Mouse (Mus musculus) thymus, adult 18-20 months (tissue): ENCODE measurements around the gene Rec114.
A peak's percentile ranks its signal among the peaks of the same experiment; 100 is the strongest.

Experiments used
- DNase-seq, 2 experiments: peaks; one replicate each; pipeline ENCODE4 v3.0.0; 2022; ENCODE audit warnings: mixed read lengths in 2 of 2

The Rec114 gene

DNA sequence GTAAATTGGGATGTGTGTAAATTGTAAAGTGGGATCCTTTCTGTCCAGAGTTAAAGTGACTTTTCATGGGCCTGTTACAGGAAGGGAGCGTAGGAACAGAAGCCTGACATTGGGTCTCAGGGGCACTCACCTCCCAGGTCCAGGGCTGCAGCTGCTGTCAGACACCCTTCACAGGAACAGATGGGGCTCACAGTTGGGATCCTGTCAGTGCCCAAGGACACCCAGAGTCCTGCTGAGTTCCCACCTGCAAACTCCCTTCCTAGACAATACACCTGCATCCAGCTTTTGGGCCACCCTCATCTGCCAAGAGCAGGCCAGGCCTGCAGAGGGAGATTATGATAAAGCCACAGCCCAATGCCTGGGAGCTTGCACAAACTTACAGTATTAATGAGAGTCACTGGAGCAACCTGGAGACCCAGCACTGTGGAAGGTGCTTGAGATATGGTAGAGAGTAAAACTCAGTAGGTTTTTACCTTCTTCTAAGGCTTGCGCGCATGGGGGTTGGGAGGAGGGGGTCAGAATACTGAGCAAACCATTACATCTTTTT, at the start of gene Rec114:
Gene Rec114, minus strand, starts transcription at position 263 of the 547 bp plus-strand sequence.
- DNase-seq, result no peak

DNA sequence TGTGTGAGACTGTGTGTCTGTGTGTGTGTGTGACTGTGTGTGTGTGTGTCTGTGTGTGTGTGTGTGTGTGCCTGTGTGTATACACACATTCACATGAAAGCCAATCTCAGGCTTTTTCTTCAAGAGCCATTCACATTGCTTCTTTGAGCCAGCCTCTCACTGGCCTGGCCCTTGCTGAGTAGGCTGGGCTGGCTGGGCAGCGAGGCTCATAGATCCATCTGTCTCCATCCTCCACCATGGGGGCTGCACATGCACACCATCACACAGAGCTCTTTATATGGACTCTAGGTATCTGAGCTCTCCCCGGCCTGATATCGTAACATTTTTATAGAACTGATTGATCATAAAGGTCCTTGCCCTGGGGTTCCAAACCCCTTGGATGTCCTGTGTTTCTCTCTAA, 45.7 kb upstream of the Rec114 start:
- no peak for DNase-seq

DNA sequence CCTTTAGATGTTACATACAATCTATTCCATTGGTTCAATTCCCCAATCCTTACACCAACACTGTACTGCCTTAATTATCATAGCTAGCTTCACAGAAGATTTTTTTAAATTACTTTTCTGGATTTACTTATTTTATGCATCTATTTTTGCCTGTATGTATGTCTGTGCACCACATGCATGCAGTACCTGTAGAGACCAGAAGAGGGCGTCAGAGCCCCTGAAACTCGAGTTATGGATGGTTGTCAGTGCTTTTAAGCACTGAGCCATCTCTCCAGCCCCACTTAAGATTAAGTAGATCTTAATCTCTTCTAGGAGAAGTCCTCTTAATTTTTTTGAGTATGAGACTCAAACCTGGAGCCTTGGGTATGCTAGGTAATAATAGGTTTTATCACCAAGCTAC, 31.6 kb upstream of the Rec114 start:
- DNase-seq, result no peak

DNA sequence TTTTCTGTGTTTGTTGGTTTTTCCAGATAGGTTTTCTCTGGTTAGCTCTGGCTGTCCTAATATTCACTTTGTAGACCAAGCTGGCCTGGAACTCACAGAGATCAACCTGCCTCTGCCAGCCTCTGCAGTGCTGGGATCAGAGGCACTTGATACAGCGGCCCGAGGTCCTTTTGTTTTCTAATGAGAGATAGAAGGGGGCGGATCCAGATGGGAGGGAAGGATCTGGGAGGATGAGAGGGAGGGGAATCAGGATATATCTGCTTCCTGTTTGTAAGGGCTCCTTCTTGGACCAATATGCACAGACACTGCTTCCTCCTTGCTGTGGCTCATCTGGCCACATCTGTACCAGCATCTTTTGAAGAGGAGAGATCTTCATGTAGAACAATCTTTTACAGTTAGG, 31.0 kb upstream of the Rec114 start:
- DNase-seq, result no peak

DNA sequence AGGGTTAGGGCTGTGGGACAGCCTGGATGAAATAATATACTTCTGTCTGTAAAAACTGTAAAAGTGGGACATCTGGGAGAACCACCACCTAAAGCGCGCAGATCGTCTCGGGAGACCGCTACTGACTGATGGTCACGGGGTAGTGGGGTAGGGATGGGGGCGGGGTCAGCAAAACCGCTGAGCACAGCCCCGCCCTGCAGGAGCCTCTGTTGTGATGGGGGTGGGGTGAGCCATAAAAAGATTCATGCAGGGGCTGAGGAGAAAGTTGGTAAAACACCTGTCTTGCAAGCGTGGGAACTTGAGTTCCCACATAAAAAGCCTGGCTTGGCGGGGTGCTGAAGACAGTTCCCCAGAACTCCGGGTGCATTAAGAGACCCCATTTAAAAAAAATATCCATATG, 26.2 kb upstream of the Rec114 start:
- DNase-seq, result peak; percentile 30 to 66

DNA sequence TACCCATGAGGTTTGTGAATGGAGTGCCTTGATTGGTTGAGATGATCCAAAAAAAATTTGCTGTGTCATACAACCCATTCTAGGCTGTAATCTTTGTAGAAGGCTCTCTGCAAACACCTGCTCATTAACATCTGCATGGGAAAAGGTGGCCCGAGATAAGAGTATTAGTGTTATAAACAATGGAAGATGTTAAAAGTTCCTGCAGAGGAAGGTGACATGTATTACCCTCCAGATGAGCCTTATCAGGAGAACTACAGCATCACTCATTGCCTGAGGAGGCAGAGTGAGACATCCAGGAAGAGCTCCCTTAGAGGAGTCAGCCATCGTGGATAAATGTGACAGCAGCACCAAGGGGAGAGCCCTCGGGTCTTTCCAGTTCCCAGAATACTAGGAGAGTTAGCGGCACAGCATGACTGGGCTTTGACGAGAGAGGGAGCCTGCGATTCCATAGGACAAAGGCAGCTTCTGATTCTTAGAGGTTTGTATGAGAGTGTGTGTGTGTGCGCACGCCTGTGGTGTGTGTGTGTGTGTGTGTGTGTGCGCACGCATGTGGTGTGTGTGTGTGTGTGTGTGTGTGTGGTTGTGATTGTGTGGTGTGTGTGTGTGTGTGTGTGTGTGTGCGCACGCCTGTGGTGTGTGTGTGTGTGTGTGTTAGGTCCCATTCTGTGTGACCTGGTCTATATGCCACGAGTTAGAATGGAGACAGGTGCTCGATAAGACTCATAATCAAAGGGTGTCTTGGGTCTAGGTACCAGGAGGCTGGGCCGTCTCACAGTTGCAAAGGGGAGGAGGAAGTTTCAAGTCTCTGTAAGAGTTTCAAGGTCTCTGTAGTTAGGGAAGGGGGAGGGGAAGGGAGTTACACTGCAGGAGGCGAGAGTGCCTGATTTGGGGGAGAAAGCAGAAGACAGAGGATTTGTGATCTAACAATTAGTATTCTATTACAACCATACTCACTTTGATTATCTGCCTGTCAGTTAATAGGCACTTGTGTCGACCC, 23.5 kb upstream of the Rec114 start:
- peak in 1 of 2 experiments; percentile 22 for DNase-seq

DNA sequence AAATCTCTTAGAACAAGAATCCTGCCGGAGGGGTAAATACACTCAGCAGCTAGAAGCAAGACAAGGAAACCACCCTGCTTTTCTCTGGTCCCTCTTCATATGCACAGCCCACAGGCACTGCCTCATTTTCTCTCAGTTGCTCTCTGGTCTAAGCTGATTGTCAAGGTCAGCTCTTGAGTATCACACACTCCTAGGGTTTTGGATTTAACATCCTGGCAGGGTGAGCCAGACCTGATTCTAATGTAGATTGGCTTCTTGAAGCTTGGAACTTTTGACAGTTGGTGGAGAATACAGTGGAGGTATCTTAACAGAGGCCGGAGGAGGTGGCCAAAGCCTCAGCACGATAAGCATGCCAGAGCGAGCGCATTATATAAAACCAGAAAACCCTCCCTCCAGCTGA, 20.6 kb upstream of the Rec114 start:
- DNase-seq, result no peak

DNA sequence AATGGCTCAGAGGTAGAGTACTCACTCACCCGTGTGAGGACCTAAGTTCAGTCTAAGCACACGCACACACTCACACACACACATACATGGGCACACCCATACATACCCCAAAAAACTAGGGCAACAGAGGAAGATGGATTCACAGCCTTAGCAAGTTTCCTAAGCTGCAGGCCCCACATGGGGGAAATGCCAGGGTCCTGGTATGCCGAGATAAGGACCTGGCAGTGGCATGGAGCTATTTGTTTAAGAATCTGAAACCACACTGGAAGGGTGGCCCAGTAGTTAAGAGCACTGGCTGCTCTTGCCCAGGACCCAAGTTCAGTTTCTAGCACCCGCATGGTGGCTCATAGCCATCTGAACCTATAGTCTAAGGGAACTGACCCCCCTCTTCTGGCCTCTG, 19.4 kb upstream of the Rec114 start:
- DNase-seq, result no peak

DNA sequence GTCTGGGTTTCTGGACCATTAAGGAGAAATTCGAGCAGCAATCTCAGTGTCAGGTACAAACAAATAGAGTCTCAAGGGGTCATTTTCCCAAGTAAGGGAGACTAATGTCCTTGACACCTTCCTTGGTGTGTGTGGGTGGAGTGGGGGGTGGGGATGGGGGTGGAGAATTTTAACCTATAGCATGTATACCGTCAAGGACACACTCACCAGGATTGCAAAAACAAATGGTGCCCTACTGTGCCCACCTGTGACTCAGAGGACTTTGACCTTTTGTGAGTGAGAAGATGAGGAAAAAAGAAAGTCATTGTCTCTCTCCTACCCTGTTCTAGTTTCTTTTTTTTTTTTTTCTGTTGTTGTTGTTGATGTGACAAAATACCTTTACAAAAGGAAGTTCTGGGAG, 18.3 kb upstream of the Rec114 start:
- DNase-seq, result no peak

DNA sequence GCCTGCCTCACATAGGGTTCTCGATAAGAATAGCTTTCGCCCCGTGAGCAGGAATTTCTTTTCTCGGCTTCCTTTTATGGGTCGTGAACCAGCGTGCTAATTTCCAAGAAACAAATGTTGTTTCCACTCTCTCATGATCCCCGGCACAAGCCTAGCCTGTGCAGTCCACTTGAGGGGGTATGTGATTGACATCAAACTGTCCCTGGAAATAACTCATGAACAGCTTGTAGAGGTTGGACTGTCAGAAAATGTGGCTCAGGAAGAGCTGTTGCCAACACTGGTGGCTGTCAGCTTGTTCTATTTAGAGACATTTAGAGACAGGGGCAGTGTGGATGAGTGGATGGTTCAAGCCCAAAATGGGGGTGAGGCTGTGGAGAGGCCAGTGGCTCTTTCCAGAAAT, 15.0 kb upstream of the Rec114 start:
- no peak for DNase-seq

DNA sequence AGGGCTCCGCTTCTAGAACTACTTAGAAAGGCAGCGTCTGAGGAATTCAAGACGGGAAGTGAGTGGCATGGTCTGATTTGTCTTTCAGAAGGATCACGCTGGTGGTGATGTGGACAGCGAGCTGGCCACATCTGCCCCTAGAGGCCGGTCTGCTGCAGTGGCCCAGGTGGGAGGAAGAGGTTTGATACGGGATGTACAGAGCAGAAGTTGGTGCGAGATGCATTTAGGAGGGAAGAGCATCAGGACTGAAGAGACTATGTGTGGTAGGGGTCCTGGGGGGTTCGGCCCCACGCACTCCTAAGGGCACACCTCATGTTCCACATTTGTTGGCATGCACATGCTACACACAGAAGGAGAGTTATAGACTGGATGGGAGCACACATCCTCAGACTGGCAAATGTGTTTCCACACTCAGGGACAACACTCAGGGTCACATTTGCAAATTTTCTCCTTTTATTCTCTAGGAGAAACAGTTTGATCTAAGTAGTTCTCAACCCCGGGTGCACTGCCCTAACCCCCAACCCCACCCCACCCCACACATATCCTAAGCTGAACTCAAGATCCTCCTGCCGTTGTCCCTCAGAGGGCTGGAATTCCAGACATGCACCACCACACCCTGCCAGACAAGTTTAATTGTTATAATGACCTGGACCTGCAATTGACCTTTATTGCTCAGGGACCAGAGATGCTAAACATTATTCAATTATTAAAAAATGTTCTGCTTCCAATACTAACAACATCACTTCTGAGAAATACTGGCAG, 12.8 kb upstream of the Rec114 start:
- DNase-seq, result no peak

DNA sequence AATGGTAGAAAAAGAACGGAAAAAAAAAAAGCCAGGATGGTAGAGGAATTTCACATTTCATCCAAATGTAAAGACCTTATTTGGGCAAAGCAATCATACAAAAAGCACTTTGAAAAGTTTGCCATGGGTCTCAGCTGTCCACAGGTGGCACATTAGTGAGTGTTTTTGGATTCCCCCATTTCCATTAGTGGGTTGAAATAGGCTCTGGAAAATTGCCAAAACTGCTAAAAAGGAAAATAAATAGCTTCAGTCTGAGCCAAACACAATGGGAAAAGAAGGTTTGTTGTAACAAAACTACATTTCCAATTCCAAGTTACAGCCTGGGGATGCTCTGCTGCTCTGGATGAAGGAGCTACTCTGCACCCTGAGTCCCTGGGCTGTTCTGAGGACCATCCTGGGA, 9.8 kb upstream of the Rec114 start:
- DNase-seq, result no peak

DNA sequence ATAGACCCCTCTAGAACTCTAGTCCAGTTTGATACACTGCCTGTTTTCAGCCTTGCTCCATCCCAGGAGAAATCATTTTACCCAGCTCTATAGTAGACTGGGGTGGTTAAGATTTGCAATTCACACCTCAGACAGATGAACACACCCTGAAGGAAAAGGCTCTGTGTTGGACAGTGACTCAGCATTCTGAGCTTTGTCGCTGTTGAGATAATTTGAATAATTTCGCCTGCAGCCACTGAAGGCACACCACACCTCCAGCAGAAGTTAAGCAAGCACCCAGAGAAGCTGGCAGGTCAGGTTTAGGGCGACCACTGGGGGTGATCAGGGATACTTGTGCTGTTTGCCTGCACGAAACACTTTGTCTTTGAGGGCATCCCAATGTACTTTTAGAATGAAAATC, 4.4 kb upstream of the Rec114 start:
- DNase-seq, result no peak

DNA sequence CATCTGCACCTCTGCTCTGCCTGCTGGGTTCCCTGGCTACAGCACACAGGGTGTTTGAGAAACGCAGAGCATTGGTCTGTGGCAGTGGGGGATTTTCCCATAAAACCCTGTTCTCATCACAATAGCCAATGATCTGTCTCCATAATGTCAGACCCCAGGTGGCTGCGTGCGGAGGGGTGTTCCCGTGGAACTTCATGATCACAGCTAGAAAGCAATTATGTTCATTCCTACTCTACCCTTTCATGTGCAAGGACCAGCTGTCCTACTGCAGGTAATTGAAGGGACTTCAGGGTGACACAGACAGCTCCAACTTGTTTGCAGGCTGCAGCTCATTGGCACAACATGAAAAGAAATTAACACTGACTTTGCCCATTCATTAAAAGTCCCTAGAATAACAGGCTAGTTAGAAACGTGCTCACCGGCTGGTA, 3.6 kb upstream of the Rec114 start:
- no peak for DNase-seq

DNA sequence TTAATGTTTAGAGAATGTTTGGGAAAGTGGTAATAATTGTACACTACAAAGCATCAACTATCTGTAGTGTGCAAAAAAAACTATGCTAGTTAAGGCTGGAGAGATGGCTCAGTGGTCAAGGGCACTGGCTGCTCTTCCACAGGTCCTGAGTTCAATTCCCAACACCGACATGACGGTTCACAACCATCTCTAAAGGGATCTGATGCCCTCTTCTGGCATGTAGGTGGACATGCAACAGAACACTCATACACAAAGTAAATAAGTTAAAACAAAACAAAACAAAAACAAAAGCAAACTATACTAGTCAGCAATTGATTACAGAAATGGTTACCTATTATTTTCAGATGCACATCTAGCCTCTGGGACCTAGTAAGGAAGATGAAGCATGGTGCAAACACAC, 1.1 kb downstream of the Rec114 start:
- no peak for DNase-seq

DNA sequence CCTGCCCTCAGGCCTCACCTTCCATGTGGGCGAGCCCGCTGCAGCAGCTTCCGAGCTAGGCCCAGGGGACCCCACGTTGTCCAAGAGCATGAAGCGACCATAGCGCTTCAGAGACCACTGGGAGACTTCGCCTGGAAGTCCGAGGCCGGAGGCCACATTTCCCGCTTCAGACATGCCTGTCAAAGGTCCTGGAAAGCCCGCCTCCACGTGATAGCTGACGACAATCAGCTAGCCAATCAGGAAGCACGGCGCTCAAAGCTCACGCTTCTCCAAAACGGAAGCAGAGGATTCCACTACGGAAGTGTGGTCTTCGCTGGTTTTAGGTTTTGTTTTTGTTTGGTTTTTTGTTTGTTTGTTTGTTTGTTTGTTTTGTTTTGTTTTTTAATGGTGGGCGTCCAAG, 2.4 kb downstream of the Rec114 start:
- no peak for DNase-seq

DNA sequence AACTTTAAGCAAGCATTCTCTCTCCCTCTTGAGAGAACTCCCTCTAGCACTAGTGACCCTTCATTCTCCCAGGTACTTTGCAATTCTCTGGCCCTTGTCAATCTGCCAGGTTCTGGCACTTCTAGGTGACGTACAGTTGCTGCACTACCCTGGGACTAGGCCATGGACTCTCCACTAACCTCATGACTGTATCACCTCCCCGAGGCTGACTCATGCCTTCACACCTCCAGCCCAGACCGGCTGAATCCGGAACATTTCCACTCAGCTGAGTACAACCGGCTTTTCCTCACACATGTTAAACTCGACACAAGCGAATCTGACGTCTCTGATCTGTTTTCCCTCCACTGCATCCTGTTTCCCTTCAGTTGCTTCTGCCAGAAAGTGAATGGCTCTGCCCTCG, 4.0 kb downstream of the Rec114 start:
- no peak for DNase-seq

DNA sequence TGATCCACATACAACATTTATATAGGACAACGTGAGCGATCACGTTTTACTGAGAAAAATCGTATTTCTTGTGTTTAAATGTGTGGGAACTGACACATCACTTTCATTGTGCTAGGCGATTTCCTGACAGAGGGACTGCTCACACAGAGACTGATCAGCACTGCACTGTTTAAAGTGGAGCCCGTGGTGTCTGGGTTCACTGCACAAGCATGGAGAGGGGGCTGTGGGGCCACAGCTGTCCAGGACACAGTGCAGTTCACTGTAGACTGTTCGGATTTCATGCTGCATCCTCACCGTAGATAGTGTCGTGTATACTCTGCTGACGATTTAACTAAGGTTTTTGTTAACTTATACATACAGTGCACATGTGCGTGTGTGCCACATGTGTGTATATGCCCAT, 20.6 kb downstream of the Rec114 start:
- no peak for DNase-seq

DNA sequence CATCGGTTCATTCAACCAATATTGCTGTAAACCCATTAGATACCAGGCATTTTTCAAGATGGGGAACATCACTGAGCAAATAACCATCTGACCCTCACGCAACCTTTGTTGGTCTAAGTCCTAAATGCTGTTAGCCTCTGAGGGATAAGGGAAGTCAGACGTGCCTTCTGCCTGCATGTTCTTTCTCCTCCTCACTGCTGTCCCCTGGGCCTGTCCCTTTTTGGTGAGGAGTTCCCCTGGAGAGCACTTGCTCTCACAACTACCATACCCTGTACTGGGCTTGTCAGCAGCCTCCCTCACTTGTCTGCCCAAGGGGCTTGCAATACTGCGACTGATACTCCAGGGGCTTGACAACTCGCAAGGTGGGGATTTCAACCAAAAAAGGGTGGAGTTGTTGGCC, 21.6 kb downstream of the Rec114 start:
- no peak for DNase-seq

DNA sequence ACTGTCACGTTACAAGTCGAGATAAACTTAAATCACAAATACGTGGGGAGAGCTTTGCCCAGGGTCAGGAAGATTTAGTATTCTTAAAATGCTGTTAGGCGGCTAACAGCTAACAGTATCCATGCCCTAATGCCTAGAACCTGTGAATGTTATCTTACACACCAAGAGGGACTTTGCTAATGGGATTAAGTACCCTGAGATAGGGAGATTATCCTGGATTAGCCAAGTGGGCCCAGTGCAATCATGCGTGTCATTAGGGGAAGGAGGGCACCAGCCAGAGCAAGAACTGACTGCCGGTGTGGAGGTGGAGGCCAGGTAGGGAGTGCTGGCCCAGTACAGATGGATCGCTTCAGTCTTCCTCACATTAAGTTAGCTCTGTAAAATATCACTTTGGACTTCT, 22.7 kb downstream of the Rec114 start:
- no peak for DNase-seq

DNA sequence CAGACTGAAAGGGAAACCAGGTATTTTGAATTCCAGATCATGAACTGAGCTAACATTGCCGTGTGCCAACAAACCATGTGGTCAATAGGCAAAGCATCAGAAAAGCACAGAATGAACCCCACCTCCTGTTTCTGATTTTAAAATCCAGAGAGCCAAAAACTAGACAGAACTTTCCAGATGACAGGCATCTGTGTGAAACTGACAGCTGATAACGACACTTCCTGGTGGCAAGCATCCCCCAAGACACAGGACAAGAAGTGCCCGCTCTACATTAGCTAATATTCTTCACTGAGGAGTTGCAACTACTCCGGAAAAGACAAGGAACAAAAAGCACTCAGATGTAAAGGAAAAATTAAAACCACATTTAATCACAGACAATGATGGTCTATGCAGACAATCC, 23.6 kb downstream of the Rec114 start:
- DNase-seq, result no peak

DNA sequence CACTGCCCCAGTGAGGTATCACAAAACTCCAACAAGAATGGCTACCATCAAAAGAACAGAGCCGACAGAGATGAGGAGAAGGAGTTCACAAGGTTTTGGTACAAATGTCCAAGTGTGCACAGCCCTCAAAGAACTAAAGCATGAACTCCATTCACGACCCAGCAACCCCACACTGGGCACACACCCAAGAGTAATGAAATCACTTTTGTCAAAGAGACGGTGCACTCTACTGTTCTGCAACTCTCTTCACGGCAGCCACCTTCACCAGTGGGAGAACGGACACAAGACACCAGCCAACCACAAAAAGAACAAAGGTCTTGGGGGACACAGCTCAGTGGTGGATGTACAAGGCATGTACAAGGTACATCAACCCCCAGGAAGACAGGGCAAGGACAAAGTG, 24.3 kb downstream of the Rec114 start:
- DNase-seq, result no peak

DNA sequence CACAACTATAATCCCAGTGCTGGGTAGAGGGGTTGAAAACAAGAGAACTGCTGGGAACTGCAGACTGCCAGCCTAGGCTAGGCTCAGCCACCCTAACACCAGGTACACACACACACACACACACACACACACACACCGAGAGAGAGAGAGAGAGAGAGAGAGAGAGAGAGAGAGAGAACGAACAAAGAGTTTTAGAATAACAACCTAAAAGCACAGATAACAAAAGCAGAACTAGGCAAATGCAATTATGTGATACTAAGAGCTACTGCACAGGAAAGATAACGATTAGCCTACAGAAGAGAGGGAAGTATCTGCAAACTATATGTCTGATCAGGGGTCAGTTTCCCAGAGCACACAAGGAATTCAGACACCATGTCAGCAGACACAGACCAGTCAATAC, 24.8 kb downstream of the Rec114 start:
- DNase-seq, result no peak

DNA sequence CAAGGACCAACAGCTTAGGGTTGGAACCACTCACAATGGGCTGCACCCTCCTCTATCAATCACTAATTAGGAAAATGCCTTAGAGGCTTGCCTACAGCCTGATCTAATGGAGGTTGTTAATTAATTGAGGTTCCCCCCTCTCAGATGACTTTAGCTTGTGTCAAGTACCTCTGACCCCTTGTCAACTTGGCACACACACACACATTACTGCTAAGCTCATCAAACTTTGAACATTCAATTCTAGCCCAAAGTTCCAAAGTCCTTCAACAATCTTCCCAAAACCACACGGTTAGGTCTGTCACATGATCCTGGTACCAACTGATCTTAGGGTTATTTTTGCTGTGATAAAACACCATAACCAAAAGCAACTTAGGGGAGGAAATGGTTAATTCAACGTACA, 26.9 kb downstream of the Rec114 start:
- no peak for DNase-seq
